Mouse (Mus musculus) thymus, adult 2 months (tissue): ENCODE measurements around the gene Med20.
"Not testable (repeated sequence)": the region's sequence is repeated elsewhere in the genome, so short reads cannot be mapped to it uniquely, and the experiment has no call there.

ENCODE experiments used
- CTCF ChIP-seq: fragments of 200-500 bp; IDR thresholded peaks from 2 replicates; pipeline ENCODE4 v1.5.1; 2012; ENCODE audit warnings: mild to moderate bottlenecking, control low read depth, low read length, moderate library complexity, borderline replicate concordance; ENCODE audit not compliant: control insufficient read depth, poor library complexity, insufficient read depth; ENCODE audit errors: extremely low read depth
- POLR2A ChIP-seq: fragments of 200-500 bp; IDR thresholded peaks from 2 replicates; pipeline ENCODE4 v1.6.1; 2012; ENCODE audit warnings: mild to moderate bottlenecking, low read length, control low read depth, moderate library complexity; ENCODE audit not compliant: control insufficient read depth, poor library complexity, insufficient read depth; ENCODE audit errors: extremely low read depth

- TF ChIP-seq POLR2A, CTCF: not testable (repeated sequence)
Measured at GRCm38 (mm10) chr17:47598580-47599304, 12.6 kb upstream of the Med20 start.
